Mouse (Mus musculus) left cerebral cortex, adult 8-10 months (tissue): ENCODE measurements at regions not wholly inside any gene's neighbourhood (a gene's known extent, or its start where the extent isn't known, plus 50 kb on each side); places are given as distances from the start of the nearest gene placed in this dataset.

Experiments used
- DNase-seq, 2 experiments: peaks; one replicate each; pipeline ENCODE4 v3.0.0; 2022; ENCODE audit warnings: low spot score in 2 of 2

DNA sequence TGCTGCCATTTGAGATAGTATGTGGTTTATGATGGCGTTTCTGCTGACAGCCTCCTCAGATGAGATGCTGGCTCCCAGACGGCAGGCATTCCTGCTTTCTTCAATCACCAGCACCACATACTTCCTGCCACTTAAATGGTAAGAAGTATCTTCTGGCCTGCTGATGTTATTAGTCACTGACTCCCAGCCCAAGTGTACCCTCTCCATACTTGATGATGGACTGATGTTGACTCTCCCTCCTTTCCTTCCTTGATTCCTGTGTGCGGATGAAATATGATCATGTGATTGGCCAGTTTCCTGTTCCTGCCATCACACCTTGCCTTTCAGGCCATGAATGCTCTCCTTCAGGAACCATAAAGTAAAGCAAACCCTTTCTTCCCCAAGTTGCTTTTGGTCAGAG lies 50.8 kb upstream of the Rpl10-ps3 start:
- DNase-seq: no peak

DNA sequence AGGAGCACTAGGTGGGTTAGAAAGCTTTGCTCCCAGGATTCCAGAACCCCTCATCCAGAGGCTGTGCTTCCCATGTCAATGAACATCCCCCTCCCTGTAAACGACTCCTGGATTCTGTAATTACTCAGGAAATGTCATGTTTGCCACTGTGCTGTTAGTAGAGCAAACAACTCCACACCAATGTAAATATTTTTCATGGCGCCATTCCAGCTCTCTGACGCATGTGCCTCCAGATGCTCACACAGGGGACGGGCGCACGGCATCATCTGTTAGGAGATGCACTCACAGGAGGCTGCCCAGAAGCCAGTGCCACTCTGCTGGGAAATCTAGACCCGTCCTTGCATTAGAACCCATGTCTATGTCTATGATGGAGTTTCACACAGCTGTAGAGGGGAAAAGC lies 51.3 kb upstream of the Rpl10-ps3 start:
- DNase-seq: no peak

DNA sequence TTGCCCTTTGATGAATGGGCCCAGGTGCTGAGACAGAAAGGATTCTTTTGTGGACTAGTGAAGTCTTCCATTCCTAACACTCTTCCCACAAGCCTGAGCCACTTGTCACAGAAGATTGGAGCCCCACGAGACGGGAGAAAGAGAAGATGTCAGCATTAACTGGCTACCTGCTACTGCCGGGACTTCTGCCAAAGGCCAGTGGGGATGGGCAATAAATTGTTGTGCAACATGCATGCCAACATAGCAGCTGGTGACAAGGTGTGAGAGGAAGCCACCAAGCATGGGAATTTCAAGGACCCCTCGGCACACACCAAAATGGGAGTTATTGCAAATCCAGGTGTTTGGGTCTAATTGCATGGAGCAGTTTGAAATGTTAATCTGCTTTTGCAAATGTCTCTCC lies 63.6 kb upstream of the Rpl10-ps3 start:
- DNase-seq: no peak

DNA sequence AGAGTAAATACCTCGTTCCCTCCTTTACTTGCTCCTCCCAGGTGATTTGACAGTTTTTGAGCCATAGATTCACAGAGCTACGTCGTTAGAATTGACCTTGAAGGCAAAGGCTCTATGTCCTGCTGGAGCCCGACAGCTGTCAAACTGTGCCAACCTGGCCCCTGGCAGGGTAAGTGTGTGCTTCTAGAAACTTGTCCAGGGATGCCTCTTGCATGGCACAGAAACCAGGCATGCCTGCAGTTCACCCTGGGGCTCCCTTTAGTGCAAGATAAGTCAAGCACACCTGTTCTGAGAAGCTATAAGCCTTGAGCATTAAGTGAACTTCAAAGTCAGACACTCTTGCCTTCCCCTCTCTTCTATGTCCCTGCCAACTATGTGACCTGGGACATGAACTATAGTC lies 64.1 kb upstream of the Rpl10-ps3 start:
- DNase-seq: no peak

DNA sequence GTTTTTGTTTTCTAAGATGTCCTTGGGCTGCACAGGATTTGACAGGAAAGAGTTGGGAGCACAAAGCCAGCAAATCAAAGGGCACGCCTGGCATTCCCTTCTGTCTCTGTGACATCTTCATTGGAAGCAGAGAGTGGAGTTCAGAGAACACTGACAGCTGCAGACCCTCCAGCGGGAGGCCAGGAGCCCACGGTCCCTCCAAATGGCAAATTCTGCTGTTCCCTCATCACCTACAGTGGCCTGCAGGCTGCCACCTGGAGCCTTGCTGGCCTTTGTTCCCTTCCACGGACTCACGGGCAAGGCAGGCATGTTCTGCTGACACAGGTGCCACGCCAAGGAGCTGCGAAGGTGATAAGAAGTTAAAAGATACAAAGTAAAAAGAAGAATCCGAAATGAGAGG lies 68.2 kb upstream of the Rpl10-ps3 start:
- no peak for DNase-seq

DNA sequence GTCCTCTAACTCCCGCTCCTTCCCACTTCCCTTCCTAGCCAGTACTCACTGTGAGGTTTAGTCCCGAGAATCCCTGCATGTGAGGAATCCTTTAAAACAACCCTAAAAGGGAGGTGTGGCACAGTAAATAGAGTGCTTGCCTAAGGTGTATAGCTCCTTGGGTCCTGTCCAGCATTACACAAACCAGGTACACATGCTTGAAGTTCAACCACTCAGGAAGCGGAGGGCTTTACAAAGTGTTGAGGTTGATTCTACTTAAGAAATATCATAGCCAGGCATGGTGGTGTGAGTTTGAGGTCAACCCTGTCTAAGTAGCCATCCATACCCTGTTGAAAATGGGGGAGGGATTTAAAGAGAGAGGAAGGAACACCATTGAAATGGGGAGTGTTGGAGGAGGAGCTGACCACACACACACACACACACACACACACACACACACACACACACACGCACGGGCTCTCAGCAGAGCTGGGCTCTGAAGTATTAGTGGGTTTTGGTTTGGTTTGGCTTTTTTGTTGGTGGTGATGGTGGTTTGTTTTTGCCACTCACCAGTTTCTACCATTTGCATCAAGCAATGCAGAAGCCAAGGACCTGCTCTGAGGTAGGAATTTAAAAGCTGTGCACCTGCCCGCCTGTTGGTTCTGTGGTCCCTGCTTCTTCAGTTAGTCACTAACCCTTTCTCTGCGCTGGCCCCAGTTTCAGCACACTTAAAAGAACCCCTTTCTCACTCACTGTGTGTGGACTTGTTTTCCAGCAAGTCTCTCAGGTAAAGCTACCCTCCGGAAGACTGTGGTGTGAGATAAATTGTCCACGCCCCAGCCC lies 69.0 kb upstream of the Rpl10-ps3 start:
- DNase-seq: no peak

DNA sequence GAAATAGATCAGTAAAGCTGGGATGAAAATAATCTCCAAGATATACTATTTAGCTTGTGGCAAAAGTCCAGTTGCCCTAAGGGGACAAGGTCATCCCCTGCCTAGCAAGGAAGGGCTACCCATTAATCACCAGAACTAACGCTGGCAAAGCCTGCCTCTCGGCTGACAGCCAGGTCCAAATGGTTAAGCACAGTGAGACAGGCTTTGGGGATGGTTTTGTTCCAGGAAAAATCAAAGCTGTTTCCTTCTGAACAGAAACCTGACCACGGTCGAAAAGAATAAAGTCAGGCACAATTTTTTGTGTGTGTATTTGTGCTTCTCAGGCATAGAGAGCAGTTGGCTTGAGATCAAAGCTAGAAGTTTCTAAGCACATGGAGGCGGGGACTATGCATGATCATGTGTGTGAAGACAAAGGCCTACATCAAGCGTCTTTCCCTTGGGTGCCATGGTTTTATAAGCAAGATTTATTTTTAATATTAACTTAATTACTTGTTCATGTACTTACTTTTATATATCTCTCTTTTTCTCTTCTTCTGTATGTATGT lies 70.1 kb upstream of the Rpl10-ps3 start:
- DNase-seq: no peak

DNA sequence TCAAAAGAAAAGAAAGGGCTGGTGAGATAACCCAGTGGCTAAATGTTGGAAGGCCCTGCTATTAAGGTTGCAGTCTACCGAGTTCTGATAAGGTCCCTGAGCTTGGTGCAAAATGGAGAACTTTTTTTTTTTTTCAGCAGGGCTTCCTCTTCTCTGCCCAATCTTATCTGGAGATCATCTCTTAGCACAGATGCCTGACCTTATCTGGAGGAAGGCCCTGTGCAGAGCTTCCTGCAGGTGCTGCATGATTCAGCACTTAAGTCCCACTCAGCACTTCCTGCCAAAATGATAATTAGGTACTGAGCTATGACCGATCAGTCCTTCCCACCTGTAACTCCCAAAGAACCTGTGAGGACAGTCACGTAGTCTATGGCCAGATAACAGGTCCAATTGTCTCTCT lies 71.9 kb upstream of the Rpl10-ps3 start:
- no peak for DNase-seq

DNA sequence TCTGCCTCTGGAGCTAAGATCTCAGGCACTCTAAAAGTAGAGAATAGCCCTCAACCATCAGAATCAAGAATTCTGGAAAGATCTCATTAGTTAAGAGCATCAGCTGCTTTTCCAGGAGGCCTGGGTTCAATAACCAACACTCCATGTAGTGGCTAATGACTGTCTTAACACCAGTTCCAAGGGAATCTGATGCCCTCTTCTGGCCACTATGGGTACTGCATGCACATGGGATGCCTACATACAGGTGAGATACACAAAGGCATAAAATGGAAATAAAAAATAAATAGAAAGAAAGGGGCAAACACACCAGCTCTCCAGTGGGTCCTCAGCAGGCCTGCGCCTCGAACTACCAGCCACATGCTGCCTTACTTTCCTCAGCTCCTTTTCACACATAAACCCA lies 73.3 kb upstream of the Plet1 start:
- DNase-seq: no peak

DNA sequence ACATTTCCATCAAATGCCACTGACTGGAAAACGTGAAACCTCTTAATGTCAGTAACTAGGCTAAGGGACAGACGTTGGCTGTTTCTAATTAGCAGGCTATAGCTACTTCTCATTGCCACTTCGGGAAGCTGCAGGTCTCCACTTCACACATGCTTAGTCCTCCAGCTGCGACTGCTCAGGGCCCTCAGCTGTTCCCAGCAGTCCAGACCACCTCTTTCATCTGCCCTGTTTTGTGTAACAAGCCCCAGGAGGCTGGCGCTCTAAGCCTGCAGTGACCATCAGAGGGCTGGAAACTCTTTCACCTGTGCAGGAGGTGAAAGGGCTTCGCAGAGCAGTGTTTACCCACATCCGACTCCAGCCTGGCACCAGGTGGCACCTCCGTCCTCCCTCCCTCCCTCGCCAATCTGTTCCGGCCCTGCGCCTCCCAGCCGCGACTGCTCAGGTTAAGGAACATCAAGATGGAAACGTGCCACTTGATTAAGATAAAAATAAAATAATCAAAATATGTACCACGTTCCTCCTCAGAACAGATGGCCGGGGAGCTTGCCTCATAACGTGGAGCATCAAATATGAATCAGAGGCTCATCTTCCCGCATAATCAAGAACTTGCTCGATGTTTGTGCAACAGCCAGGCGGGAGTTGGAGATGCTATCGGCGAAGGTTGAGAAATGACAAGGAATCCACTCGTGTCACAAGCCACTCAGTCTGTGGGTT lies 72.6 kb upstream of the Plet1 start:
- DNase-seq: no peak

DNA sequence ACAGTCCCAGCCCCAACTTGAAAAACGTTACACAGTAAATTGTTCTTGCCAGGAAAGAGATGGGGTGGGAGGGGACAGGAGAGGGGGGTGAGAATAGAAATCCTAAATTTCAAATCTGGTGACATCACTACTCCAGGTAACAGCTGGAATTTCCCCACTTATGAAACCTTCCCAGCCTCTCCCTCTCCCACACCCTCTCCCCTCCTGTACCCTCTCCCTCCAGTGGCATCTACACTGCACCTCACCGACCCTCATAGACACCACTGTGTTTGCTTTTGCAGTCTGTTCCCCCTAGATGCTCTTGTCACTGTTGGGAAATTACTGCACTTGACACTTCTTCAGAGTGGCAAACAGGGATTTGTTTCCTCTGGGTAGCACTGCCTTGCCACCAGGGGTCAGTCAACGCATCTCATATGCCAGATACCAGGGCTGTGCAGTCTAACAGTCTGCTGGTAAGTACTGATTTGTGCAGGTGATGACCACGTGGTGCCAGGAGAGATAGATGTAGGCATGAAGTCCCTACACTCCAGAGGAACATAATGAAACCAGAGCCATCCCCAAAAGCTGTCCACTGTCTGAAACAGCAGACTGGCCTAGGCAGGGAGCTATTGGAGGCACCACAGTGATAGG lies 68.3 kb upstream of the Plet1 start:
- DNase-seq: no peak

DNA sequence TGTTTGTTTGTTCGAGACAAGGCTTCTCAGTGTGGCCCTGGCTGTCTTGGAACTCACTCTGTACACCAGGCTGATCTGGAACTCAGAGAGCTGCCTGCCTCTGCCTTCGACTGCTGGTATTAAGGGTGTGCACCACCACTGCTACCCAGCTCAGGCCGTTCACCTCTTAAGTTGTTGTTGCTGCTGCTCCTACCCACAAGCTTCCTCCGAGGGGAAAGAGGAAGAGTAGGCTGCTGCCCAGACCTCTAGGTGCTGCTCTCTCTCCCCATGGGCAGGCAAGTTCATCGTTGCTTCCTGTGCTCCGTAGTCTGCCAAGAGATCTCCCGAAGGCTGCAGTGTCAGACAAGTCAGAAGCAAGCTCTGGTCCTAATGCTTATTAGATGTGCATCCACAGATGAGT lies 64.2 kb upstream of the Plet1 start:
- no peak for DNase-seq

DNA sequence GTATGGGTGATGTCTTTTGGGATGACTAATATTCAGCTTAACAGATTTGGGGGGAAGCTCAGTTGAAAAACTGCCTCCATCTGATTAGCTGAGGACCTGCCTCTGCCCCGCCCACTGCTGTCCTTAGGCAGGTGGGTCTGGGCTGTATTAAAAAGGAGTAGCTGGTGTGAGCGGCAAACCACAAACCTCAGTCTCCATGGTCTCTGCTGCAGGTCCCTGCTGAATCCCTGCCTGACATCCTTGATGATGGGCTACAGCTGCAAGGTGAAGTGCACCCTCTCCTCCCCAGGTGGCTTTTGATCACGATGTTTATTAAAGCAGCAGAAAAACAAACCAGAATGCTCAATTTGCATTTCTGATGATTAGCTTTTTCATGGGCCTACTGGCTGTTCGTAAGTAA lies 60.8 kb upstream of the Plet1 start:
- DNase-seq: no peak

DNA sequence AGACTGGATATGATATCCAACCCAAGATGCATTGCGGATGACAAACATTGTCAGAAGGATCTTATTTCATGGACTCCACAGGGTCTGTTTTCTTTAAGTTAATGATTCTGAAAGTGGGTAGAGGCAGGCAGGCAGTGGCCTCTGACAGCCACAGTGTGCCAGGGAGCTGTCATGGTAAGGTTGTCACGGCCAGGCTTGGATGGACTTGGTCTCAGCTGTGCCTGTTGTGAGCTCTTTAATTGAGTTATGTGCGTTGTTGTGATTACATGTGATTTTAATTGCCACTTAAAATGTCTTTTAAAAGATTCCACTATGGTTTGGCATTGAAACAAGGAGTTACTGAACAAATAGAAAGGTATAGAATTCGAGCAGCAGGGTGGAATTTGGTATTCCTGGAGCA lies 60.3 kb upstream of the Plet1 start:
- DNase-seq: no peak

DNA sequence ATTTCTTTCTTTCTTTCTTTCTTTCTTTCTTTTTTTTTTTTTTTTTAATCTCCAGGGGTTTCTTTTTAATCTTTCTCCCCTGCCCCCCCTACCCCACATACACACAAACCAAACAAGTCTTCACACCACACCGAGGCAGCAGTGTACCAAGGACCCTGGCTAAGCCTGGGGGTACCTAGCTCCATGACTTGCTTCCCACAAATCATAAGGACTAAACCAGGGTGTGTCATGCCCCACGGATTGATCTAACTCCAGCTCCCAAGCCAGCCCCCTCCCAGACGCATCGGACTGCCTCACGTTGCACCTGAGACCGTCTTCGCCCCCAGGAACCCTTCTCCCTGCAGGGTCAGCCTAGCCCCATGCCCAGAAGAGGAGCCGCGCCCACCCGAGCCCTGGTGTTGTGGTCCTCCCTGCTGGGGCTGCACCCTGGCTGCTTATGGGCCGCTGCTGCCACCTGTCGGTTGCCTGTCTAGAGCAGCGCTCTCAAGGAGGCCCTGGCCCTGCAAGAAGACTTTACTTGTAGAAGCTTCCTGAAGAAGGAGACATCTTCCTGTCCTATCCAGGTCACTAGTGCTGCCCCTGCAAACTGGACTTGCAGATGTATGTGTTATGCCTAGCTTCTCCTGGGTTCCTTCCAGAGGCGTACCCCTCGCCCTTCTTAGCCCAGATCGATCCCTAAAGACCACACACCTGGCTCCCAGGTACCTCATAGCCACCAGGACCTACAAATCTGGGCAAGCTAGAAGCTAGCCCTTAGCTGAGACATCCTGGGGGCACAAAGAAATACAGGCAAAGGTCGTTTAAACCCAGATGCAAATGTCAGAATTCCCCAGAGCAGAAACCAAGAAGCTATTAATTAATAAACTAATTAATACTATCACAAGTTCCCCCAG lies 56.2 kb upstream of the Plet1 start:
- peak; percentile 50 to 75 for DNase-seq

DNA sequence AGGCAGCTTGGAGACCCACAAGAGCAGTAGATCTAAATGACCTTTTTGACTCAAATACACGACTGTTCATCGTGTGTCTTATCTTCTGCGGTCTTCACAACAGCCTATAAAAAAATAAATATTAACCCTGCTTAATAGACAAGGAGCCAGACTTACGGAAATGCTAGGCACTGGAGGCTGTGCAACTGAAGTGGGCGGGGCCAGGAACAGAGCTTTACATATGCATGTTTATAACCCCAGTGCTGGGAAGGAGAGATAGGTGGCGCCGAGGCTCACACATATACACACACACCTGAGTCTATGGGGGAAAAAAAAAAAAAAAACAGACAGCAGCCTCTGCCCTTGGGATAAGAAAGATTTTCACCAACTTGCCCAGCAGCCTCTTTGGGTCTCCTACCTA lies 55.6 kb upstream of the Plet1 start:
- no peak for DNase-seq

DNA sequence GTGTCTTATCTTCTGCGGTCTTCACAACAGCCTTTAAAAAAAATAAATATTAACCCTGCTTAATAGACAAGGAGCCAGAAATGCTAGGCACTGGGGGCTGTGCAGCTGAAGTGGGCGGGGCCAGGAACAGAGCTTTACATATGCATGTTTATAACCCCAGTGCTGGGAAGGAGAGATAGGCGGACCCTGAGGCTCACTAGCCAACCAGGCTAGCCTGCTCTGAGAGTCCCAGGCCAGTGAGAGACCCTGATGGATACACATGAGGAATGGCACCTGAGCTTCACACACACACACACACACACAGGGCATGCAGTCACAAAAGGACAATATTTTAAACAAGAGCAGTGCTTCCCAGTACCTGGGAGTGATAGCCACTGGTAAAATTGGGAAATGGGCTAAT lies 54.1 kb upstream of the Plet1 start:
- DNase-seq: no peak

DNA sequence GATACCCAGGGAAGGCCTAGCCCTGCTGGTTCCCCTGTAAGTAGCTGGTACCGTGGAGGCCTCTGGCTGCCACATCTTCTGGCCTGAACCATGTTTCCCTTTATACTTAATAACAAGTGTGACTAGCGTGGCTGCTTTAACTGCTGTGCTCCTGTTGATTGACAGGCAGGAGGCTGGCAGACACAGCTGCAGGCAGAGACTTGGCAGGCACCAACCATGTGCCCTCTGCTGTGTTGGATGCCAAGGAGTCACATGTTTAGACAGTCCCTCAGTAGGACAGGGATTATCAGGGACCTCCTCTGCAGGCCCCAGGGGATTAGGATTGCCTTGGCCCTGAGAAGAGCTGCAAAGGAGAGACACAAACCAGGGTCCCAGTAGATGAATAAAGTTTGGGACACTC lies 53.6 kb upstream of the Plet1 start:
- DNase-seq: no peak

DNA sequence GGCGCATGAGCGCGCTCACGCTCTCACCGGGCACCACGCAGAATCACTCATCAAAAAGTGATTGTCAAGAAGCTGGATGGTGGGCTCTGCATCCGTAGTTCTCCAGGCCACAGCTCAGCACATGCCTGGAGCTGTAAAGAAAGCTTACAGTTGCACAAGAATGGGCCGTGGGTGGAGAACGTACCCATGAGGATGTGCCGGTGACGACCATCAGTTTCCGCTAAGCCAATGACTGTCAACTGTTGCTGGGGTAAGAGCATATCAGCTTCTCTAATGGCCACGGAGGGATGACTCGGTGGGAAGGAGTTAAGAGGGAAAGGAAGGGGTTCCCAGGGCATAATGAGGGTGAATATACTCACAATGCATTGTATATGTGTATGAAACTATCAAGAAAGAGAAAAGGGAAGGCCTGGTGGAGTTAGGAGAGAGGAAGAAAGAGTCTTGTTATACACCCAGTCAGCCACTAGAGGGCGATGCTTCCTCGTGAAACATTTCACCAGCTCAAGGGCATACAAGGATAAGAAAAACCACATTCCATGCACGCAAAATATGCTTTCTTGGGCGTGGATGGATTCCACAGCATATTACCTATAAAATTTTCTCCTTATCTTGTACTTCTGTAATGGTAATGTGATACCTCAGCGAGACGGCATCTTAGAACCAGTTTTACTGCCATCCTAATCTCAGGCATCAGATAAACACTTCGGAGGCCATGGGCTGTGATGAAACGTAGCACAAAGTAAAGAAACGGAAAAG lies 50.4 kb upstream of the Plet1 start:
- DNase-seq: peak in 1 of 2 experiments; percentile 25
